Mouse (Mus musculus) adrenal gland, adult 18-20 months (tissue): ENCODE results near the gene Ocln. TPM values are rescaled to one million over a fixed set of nuclear protein-coding genes. Genes with fewer than 3 reads are reported as not detected.
A peak's percentile ranks its signal among the peaks of the same experiment; 100 is the strongest.

Experiments used
- DNase-seq, 2 experiments: peaks; one replicate each; pipeline ENCODE4 v3.0.0; 2021 to 2022; ENCODE audit warnings: low spot score in 2 of 2
- long read RNA-seq, 2 experiments: library from polyadenylated mRNA; stranded (forward); transcript quantifications; one replicate each; pipeline ENCODE4 v2.0.0; 2021
- total RNA-seq, 2 experiments: library from RNA; stranded (reverse); gene quantifications; 1 replicate in 1 of 2; 2 replicates in 1 of 2; pipeline ENCODE4 v1.2.3; 2021

The Ocln gene
- 10 to 100 TPM in 1 of 2 experiments, 1 to 10 TPM in 1; 2.5 to 22.2 TPM for total RNA-seq
- long read RNA-seq, experiment 1, full-length matches to known transcripts, result 2 of 2 reads
- long read RNA-seq, experiment 1, partial matches to known transcripts, result 0 of 2 reads
- long read RNA-seq, experiment 1, other reads (novel, unspliced or antisense), result 0 of 2 reads
- long read RNA-seq, experiment 2, full-length matches to known transcripts, result 70 of 93 reads
- long read RNA-seq, experiment 2, partial matches to known transcripts, result 6 of 93 reads
- long read RNA-seq, experiment 2, other reads (novel, unspliced or antisense), result 17 of 93 reads

- peak; percentile 30 to 71 for DNase-seq
Measured at GRCm38 (mm10) chr13:100552369-100553041, at the start of gene Ocln. Gene Ocln, minus strand, starts transcription at chr13:100552718.

DNA sequence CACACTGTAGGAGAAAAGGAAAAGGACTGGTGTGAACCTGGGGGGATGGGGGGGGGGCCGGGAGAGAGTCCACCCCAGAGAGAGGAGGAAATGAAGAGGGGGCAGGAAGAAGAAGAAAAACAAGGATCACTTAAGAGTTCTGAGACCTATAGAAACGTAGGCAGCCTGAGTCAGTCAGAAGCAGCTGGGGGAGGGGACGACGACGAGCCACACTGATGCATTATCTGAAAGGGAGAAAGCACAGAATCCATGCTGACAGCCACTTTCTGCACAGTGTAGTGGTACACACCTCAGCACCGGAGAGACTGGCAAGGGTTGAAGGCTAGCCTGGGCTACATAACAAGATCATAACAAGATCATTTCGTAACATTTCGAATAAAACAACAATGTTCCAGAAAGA lies 48.5 kb upstream of the Ocln start:
- no peak for DNase-seq

DNA sequence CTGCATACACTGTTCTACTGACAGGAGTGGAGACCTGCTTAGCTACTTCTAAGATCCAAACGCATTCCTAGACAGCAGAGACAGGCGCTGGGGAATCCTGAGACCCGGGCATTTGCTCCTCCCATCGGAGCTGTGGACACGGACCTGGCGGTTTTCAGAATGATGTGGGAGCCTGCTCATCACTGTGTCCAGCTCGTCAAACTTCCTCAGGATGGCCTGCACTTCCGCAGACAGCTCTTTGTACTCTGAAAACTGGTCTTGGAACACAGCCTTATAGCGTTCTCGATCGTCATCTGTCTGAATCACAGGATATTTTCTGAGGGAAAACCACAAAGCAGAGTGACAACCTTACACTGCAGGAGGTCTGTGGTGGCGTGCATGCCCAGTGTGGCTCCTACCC lies 47.8 kb upstream of the Ocln start:
- no peak for DNase-seq

GRCm38 (mm10) chr13:100597284-100597683 lies 44.8 kb upstream of the Ocln start:
- DNase-seq, result no peak

DNA sequence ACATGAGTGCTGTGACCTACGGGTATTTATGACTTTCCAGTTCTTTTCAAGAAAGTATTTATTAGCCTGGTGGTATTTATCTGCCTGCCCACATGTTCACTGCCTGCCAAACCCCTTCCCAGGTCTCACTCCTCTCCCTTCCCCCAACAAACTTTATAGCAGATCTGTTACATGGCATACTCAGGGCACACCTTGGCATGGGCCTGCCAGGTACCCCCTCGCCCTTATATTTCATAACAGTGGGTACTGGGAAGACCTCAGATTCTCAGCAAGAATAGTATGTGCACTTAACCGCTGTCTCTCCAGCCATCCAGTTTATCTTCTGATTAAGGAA lies 43.0 kb upstream of the Ocln start:
- no peak for DNase-seq

DNA sequence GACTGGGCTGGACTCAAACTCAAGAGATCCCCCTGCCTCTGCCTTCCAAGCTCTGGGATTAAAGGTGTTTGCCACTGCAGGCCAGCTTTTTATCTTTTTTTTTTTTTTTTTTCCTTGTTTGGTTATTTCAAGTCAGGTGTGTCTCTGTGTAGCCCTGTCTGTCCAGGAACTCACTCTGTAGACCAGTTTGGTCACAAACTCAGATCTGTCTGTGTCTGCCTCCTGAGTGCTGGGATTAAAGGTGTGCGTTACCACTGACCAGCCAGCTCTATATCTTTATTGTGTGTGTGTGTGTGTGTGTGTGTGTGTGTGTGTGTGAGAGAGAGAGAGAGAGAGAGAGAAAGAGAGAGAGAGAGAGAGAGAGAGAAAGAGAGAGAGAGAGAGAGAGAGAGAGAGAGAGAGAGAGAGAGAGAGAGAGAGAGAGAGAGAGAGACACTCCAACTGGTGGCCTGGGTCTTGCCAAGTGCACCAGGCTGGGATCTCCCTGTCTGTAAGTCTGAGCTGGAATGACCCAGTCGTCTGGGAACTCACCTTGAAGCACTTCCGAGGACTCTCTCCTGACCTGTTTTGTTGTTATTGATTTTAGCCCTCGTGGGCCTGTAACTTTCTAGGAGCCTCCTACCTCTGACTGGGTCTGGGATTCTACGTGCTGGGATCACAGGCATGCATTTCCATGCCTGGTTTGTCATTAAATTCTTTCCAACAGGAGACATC lies 42.5 kb upstream of the Ocln start:
- no peak for DNase-seq

- DNase-seq, result no peak
Measured at GRCm38 (mm10) chr13:100594041-100594792, 41.7 kb upstream of the Ocln start.

DNA sequence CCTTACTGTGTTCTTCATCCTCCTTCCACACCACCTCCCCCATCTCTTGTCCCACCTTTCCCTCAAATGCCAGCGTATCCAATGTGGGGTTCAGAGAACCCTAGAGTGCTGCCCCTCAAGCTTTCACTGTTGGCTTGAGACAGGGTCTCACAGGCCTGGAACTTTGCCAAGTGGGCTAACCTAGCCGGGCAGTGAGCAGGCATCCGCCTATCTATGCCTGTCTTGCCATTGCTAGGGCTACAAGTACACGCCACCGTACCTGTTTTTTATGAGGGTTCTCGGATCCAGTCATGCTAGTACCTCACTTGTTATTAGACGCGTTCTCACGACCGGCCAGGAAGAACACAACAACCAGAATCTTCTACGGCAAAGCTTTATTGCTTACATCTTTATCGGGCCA lies 36.1 kb upstream of the Ocln start:
- no peak for DNase-seq

- no peak for DNase-seq
Measured at GRCm38 (mm10) chr13:100582144-100582543, 29.6 kb upstream of the Ocln start.

DNA sequence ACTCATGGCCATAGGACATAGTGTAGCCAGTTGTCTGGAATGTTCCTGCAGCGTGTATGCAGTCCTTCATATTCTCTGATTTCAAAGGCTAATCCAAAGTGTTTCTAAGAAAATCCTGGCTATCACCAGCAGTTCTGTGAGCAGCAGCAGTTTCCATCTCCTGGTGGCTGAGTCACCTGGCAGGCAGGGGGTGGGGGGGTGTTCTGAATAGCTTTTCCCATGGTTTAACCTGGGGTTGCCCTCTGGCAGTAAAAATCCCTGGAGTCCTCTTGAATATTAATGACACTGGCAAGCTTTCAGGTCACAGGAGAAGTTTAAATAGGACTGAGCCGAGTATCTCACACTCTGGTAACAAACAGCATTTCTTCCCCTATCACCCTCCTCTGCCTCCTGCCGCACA lies 29.2 kb upstream of the Ocln start:
- DNase-seq, result no peak

DNA sequence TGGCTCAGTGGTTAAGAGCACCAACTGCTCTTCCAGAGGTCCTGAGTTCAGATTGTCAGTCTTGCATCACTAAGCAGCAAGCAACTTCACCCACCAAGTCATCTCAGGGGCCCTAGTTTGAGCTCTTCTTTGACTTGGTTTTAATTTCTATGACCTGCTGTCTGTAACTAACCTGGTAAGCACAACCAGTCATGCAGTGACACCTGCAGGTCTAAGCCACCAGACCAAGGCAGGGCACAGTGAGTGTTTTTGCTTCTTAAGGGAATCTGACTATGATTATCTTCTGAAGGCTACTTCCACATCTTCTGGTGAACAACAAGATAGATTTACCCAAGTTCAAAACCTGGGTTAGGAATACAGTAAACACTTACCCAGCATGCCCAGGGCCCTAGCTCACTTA lies 27.4 kb upstream of the Ocln start:
- no peak for DNase-seq

DNA sequence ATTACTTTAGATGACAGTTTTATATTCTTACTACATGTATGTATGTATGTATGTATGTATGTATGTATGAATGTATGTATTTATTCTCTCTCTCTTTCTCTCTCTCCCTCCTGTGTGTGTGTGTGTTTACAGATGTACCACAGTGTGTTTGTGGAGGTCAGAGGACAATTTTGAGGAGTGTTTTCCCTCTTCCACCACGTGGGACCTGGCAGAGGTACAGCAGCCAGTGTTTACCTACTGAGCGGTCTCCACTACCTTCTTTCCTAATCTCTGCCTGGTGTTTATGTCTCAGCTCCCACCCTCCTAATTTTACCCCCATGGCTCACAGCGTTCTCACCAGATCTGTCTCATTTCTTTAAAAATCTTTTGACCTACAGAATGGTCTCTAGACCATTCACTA lies 26.7 kb upstream of the Ocln start:
- no peak for DNase-seq

- DNase-seq, result no peak
Measured at GRCm38 (mm10) chr13:100575950-100576349, 23.4 kb upstream of the Ocln start.

DNA sequence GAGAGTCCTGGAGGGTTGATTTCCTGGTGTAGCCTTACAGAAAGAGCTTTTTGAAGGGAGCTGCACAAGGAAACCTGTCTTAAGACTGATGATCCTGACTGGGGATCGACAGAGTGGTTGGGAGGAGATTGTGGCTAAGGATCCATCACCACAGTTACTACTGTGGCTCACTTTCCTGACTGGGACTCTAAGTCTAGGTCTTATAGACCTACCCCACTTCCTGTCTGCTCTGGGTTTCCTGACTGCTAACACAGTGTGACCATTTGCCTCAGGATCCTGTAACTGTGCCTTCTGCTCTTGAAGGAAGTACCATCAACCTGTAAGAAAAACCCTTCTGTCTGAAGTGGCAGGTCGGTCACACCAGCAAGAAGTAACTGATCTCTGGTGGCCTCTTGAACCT lies 18.2 kb upstream of the Ocln start:
- DNase-seq, result no peak

DNA sequence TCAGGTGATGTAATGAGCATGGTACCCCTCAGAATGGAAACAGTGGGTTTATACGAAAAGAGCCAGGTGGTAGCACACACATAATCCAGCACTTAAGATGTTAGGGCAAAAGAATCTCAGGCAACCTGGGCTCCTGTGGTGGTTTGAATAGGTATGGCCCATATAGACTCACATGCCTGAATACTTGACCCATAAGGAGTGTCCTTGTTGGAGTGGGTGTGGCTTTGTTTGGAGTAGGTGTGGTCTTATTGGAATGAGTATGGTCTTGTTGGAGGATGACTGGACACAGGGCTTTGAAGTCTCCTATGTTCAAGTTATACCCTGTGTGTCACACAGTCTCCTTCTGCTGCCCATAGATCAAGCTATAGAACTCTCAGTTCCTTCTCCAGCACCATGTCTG lies 15.8 kb upstream of the Ocln start:
- DNase-seq, result no peak

DNA sequence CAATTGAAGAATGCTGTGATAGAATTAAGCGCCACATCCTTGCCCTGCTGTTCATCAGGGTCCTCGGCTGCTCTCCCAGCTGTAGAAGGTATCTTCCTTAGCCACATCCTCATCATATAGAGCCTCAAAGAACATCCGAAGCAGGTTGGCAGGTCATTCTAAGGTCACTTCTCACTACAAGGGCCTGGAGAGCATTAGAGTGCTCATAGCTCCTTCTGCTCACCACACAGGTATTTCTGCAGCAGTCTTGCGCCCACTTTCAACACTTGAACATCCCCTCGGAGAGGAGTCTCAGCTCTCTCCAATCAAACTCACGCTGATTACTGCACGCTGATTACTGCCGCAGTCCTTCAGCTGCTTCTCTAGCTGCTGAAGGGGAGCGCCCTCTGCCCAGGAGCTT lies 6.9 kb upstream of the Ocln start:
- no peak for DNase-seq

DNA sequence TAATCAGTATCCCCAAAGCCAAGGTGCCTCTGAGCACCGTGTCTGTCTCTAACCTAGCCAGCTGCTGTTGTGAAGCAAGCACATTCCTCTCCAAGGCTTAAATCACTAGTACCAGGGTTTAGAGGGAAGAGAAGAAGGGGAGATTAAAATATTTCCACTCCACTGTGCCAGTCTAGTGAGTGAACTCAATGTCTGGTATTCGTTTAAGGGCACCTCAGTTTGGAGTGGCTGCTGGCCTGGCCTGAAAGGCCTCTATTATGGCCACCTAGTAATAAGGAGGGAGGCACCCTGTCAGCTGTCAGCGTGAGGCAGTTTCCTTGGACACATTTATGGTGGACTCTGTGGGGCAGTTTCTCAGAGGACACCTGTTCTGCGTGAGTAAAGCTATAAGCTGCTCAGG lies 4.5 kb upstream of the Ocln start:
- DNase-seq, result no peak

- DNase-seq, result no peak
Measured at GRCm38 (mm10) chr13:100553042-100553437, 522 bp upstream of the Ocln start.

GRCm38 (mm10) chr13:100552009-100552368 lies 529 bp downstream of the Ocln start:
- no peak for DNase-seq

- peak in 1 of 2 experiments; percentile 27 for DNase-seq
Measured at GRCm38 (mm10) chr13:100551371-100552008, 1.0 kb downstream of the Ocln start.

GRCm38 (mm10) chr13:100547269-100547668 lies 5.2 kb downstream of the Ocln start:
- no peak for DNase-seq
